Mouse (Mus musculus) thymus, adult 2 months (tissue): ENCODE results near the gene Hs3st3a1.

Experiments
- CTCF ChIP-seq: fragments of 200-500 bp; IDR thresholded peaks from 2 replicates; pipeline ENCODE4 v1.5.1; 2012; ENCODE audit warnings: mild to moderate bottlenecking, control low read depth, low read length, moderate library complexity, borderline replicate concordance; ENCODE audit not compliant: control insufficient read depth, poor library complexity, insufficient read depth; ENCODE audit errors: extremely low read depth
- POLR2A ChIP-seq: fragments of 200-500 bp; IDR thresholded peaks from 2 replicates; pipeline ENCODE4 v1.6.1; 2012; ENCODE audit warnings: mild to moderate bottlenecking, low read length, control low read depth, moderate library complexity; ENCODE audit not compliant: control insufficient read depth, poor library complexity, insufficient read depth; ENCODE audit errors: extremely low read depth

DNA sequence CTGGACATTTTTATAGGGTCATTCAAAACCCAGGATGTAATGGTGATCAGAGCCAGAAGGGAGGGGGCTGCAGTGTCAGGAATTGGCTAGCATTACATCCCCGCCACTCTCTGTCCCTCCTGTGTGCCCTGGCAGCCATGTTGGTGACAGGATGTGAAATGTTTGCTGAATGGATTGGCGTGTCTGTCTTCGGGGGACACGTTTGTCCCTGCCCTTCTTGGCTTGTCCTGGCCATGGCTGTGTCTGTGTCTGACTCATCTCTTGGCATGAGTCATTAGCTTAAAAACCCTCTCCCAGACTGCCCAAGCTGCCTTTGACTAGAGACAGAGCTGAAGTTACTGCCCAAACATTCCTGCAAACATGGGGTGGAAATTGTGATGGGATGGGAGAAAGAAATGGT lies 33.6 kb downstream of the Hs3st3a1 start:
- no peak for TF ChIP-seq POLR2A
- TF ChIP-seq CTCF: no peak
